Mouse (Mus musculus): ENCODE data around the gene Slc17a4.

DNA sequence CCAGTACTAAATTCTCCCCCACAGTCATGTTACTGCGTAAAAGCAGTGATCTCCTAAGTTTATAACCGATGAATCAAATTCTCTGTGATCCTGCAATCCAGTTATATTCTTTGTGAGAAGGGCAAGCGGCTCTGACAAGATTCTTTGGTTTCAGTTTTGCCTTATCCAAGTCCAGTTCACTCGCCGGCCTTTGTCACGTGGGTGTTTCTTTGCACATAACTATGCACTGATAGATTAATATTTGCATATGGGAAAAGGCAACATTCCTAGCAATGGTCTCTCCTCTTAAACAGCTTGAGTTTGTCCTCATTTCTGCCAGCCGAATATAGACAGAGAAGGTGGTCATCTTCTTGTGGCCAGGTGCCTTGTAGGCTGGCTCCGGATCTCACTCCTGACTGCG is 15.7 kb upstream of the Slc17a4 start:
- no peak for TF ChIP-seq MAFK (IDR thresholded peaks at IDR 0.05; ENCODE audit: insufficient read depth, low read depth, low read length)
- no peak for TF ChIP-seq CHD2 (IDR thresholded peaks at IDR 0.05; ENCODE audit: low read depth, low read length)
- TF ChIP-seq ZC3H11A (IDR thresholded peaks at IDR 0.05; ENCODE audit: borderline replicate concordance, low read depth, low read length) = no peak
- no peak for TF ChIP-seq HCFC1 (IDR thresholded peaks at IDR 0.05; ENCODE audit: borderline replicate concordance, insufficient read depth, low read length)
- no peak for TF ChIP-seq ZNF384 (IDR thresholded peaks at IDR 0.05; ENCODE audit: low read depth, low read length)
